Mouse (Mus musculus) spleen, adult 18-20 months (tissue): ENCODE measurements around the gene Plcd1.

Experiments
- DNase-seq, 2 experiments: peaks; one replicate each; pipeline ENCODE4 v3.0.0; 2022; ENCODE audit warnings: mixed read lengths in 2 of 2

Gene Plcd1

GRCm38 (mm10) chr9:119052154-119052944 lies 41.0 kb downstream of the Plcd1 start, which contains the start of gene Vill:
Gene Vill (plus strand): TSS chr9:119052778.
- no peak for DNase-seq

DNA sequence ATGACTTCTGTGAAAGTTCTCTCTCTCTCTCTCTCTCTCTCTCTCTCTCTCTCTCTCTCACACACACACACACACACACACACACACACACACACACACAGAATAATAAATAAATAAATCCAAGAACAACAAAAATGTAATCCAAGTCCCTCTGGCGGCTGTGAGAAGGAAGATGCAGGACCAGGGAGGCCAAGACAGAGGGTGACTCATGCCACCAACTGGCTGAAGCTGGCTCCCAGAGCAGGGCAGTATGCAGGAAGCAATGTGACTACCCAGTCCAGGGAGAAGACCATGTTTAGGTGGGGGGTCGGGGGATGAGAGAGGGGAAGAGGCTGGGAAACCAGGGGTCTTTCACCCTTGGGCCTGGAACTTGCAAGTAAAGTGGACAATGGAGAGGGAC lies 42.1 kb downstream of the Plcd1 start:
- DNase-seq: no peak

- no peak for DNase-seq
Measured at GRCm38 (mm10) chr9:119048182-119048903, 45.0 kb downstream of the Plcd1 start.

DNA sequence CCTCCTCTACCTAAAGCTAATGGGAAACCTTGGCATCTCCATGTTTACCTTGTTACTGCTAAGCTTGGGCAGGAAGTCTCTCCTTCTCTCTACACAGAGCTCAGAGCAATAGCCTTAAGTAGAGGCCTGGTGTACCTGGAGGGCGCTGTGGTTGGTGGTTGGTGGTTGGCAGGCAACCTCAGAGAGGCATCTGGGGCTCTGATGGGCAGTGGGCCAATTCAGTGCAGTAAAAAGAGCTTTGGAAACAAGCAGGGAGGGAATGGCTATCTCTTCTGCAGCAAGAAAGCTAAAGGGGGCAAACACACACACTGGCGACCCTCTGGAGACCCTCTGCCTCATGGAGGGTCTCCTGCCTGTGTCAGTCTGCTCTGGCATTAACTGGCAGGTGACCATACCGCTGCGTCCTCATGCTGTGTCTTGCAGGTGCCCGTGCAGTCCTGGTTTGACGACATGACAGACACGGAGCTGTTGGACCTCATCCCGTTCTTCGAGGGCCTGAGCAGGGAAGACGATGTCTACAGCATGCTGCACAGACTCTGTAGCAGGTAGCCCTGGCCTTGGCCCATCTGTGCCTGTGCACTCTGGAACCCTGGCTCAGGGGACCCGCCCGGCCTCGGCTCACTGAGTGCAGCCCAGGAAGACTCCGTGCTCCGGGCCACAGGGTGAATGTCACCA lies 53.1 kb downstream of the Plcd1 start:
- DNase-seq: no peak

DNA sequence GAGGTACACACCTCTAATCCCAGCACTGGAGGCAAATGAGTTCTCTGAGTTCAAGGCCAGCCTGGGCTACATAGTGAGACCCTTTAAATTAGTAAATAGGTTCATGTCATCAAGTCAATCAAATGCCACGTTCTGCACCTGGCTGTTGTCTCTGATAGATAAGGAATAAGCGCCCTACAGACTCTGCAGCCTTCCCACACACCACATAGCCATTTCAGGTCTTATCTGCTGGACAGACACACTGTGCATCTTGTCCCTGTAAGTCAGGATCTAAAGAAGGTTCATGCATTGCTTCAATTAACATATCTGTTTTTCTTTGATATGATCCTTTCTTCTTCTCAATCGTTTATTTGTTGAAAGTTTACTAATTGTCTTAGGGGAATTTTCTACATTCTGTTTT lies 54.7 kb downstream of the Plcd1 start:
- no peak for DNase-seq

DNA sequence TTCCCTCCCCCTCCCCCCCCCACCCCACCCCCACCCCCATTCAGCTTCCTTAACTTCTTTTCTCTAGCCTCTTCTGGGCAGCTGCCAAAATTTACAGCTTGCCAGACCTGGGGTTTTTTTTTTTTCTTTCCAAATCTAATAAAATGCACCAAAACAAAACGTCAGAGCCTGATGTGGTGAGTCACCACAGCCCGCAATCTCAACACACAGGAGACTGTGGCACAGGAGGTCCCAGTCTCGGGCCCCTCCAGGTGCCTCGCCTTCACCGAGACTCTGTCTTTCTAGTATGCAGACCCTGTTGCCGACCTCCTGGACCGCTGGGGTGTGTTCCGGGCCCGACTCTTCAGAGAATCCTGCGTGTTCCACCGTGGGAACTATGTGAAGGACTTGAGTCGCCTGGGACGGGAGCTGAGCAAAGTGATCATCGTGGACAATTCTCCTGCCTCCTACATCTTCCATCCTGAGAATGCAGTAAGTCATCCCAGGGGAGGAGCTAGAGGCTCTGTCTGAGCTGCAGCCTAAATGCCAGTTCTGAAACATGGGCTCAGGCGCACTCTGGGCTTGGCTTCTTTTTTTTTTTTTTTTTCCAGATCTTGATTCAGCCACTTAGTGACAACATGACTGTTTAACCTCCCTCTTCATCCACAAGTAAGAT lies 56.1 kb downstream of the Plcd1 start:
- no peak for DNase-seq

- no peak for DNase-seq
Measured at GRCm38 (mm10) chr9:119035836-119036235, 57.5 kb downstream of the Plcd1 start.

DNA sequence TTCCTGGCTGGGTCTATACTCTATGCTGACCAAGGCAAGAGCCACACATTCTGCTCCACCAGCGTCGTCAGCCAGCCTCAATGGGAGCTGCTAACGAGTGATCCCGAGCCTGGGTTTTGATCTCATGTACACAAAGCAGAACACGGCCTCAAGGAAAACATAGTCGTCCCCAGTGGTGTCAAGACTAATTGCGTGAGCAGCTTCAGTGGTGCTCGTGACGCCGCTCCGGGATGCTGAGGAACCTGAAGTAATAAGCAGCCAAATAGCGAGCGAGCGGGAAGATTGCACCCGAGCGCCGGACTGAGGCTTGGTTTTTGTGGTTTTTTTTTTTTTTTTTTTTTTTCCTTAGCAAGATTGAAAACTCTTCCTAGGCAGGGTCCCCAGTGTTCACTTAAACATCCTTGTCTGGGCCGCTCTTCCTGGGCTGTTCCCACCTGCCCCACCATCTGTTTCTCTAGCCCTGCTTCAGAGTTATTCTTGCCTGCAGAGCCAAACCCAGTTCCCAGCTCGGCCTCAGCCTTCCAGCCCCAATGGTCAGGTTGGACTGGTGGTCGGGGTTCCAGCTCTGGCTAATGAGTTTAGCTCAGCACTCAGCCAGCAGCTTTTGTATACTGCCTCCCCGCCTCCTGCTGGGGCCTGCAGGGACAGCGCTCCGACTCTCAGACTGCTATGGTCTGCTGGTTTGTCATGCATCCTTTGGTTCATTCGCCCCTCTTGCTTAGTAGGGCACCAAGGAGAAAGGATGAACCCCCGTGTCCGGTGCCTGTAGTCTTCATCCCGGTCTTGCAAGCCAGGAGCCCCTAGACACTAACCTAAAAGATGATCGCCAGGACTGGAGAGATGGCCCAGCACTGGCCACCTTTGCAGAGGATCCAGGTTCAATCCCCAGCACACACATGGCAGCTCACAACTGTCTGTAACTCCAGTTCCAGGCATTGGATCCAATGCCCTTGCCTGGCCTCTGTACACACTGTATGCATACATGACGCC lies 58.3 kb downstream of the Plcd1 start:
- no peak for DNase-seq

- no peak for DNase-seq
Measured at GRCm38 (mm10) chr9:119034069-119034468, 59.2 kb downstream of the Plcd1 start.

- DNase-seq: no peak
Measured at GRCm38 (mm10) chr9:119033111-119033921, 60.0 kb downstream of the Plcd1 start.

GRCm38 (mm10) chr9:119032538-119032937 lies 60.8 kb downstream of the Plcd1 start:
- DNase-seq: no peak

- DNase-seq: peak in 1 of 2 experiments; percentile 7
Measured at GRCm38 (mm10) chr9:119031772-119032171, 61.5 kb downstream of the Plcd1 start.

DNA sequence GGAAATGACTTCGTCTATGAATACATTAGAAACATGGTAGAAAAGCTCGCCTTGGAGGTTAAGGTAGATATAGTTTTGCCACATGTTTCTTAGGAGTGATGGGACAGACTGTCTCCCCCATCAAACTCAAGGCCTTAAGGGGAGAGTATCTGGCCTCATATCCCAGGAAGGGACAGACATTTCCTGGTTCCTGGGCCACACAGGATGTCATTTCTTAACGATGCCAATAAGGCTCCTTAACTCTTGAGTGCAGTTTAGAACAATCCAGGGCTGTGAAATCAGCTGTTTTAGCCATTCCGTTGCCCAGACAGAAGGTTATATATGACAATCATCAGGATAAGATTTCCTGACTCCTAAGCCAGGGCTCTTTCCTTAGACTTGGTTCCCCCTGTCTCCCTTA lies 62.3 kb downstream of the Plcd1 start:
- DNase-seq: no peak

DNA sequence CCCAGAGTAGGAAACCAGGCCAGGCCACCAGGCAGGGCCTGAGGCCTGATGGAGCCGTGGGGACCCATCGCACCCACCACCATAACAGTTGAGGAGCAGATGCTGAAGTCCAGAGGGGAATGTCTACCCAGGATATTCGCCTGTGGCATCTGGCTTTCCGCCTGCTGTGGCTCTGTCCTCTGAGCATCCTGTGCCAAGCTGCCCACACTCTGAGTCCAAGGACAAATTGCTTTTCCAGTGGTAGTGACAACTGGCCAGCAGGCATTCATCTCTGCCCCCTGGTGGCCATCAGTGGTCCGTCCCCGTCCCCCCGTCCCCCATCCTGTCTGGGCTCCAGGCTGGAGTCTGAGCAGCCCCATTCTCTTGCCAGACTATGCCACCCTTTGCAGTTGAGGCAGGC lies 63.7 kb downstream of the Plcd1 start:
- peak in 1 of 2 experiments; percentile 16 for DNase-seq

DNA sequence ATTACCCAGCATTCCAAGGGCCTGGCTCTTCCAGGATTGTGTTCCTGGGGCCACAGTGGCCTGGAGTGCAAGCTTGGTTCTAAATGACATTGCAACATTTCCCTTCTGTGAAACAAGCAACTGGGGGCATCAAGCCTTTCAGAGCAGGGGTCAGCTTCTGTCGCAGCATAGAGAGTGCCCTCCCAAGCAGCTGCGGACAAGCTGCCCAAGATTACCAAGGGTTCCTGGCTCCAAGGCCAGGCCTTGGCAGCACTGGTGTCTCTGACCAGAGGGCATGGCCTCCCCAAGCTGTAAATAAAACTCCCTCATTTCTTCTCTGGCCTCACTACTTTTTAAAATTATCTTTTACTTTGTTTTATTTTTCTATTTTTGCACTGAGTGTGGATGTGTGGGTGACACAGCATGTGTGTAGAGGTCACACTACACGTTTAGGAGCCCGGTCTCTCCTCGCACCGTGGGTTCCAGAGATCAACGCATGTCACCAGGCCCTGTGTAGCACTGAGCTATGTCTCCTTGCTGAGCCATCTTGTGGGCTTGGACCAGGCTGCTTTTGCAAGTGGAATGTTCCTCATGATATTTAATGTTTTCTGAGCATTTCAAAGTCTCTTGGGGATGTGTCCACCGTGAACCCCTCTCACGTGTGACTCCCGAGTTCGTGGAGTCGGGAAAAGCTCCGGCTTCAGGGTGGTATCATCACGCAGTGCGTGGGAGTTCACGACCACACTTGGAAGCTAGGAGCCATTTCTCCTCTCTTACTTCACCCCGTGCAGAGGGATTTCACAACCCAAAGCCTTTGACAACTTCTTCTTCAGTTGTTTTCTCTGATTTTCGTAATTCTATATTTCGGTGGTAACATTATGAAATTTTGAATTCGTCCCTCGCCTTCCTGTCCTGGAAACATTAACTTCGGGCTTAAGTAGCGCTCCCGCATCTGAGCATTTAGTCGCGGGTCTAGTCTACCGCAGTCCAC lies 64.8 kb downstream of the Plcd1 start:
- DNase-seq: no peak

GRCm38 (mm10) chr9:119027337-119027736 lies 66.0 kb downstream of the Plcd1 start:
- DNase-seq: no peak

GRCm38 (mm10) chr9:119025832-119026331 lies 67.4 kb downstream of the Plcd1 start:
- DNase-seq: no peak

- no peak for DNase-seq
Measured at GRCm38 (mm10) chr9:119025263-119025662, 68.0 kb downstream of the Plcd1 start.

DNA sequence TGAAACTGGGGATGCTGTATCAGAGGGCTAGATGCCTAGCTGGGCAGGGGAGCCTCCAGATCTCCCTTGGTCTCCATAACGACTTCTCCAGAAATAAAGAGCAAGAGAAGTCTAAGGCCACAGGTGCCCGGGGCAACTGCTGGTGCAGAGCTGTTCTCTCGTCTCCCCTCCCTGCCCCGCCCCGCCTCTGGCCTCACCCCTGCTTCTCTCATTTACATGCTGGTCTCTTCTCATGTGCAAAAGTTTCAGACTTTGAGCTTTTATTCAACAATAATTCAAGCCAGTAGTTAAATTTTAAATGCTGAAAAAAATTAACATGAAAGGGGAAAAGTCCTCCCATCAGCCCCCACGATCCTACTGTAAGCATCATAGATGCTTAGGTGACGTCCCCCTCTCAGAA lies 71.6 kb downstream of the Plcd1 start:
- no peak for DNase-seq
